Mouse (Mus musculus) natural killer cell, adult 2 months (primary cell): ENCODE measurements around the gene Cd33.

Experiments
- DNase-seq, 2 experiments: peaks; one replicate each; pipeline ENCODE4 v3.0.0; 2022; ENCODE audit warnings: low spot score in 2 of 2

The Cd33 gene

DNA sequence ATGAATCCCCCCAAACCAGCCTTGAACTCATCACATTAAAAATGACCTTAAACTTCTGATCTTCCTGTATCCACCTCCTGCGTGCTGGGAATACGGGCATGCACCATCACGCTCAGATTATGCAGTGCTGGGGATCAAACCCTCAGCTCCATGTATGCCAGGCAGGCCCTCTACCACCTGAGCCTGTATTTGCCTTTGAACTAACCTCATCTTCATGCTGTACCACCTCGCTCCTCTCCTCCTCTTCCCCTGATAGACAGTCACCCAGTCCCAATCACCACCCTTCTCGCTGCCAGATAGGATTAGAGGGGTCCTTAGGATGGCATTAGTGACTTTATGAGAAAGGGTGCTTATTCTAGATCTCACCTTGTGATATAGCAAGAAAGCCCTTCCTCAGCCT lies 29.2 kb downstream of the Cd33 start:
- DNase-seq = no peak

DNA sequence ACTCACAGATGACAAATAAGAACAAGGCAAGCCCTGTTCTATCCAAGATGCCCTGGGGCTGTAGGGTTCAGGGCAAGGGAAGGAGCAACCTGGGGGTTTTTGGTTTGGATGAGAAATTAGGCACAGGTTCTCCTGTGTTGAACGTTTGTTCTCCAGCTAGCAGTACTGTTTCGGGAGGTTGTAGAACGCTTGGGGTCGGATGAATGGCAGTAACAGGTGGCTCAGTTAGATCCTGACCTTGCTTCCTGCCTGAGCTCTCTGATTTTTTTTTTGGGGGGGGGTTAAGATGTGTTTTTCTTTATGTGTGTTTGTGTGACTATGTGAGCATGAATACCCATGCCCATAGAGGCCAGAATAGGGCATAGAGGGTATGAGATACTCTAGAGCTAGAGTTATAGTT lies 31.7 kb downstream of the Cd33 start:
- no peak for DNase-seq

DNA sequence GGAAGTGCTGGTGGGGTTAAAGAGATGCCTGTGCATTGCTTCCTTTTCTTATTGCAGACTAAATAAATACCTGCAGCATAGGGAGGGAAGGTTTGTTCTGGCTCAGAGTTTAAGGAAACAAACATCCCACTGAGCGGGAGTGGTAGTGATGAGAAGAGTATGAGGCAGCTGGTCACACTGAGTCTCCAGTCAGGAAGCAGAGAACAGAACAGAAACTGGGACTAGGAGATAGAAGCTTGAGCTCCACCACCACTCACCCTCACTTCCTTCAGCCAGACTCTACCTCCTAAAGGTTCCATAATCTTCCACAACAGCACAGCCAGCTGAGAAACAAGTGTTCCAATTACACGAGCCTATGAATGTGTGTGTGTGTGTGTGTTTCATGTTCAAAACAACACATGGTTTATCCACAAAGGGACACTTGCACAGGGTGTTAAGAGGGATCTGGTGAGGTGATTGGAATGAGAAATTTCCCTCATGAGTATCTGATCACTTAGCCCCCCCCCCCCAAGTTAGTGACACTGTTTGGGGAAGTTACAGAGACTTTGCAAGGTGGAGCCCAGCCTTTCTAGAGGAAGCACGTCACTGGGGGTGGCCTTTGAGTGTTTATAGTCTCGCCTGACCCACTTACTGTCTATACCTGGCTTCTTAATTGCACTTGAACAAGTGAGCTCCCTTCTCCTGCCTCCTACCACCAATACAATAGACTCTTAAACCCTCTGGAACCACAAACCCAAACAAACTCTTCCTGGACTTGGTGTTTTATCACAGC lies 32.3 kb downstream of the Cd33 start:
- no peak for DNase-seq

DNA sequence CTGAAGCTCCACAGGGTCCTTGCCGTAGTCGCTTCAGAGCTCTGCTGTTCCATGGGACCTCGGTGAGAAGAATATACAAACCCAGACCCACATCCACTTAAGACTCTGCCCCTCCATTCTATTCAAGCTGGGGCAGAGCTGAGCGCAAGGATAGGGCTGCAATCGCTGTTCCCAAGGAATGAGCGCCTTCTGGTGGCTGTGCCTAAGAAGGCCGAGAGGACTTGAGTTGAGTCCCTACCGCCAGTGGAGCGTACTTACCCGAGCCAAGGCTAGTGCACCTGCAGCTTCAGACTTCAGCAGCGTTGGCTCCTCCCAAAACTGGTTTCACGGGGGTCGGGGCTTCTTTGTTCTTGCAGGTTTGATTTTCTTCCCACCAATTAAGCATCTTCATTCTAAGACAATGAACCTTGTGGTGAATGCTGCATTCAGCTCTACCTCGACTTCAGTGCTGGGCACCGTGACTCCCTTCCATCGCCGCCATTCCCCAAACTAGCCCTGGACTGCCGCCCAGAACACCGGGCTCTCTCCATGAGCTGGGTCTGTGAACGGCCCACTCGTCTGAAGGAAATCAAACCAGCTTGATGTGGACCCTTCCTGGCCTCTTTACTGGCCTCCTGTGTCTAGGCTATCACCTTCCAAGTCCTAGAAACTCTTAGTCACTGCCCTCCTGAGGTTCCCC lies 48.7 kb downstream of the Cd33 start:
- DNase-seq = no peak

DNA sequence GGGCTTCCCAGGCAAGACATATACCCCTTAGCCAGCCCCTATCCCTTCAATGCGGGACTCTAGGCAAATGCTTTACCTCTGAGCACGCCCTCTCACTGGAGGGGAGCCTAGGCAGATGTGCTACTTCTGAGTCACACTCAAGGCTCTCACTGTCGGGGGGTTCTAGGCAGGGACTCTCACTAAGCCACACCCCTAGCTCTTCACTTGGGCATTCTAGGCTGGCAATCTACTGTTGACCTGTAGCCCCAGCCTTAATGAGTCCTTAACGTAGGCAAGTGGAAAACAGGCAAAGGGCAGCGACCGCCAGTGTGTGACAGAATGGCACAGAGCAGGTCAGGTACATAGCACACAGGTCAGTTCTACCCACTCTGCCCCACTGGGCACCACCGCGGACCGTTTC lies 53.4 kb downstream of the Cd33 start:
- no peak for DNase-seq

- DNase-seq = no peak
Measured at GRCm38 (mm10) chr7:43490182-43490584, 54.0 kb downstream of the Cd33 start.

GRCm38 (mm10) chr7:43489631-43490125 lies 54.5 kb downstream of the Cd33 start, which contains the start of gene Iglon5:
Gene Iglon5, minus strand, starts transcription at chr7:43490075.
- DNase-seq = no peak

GRCm38 (mm10) chr7:43488646-43489045 lies 55.6 kb downstream of the Cd33 start:
- no peak for DNase-seq

- no peak for DNase-seq
Measured at GRCm38 (mm10) chr7:43483236-43483635, 61.0 kb downstream of the Cd33 start.

DNA sequence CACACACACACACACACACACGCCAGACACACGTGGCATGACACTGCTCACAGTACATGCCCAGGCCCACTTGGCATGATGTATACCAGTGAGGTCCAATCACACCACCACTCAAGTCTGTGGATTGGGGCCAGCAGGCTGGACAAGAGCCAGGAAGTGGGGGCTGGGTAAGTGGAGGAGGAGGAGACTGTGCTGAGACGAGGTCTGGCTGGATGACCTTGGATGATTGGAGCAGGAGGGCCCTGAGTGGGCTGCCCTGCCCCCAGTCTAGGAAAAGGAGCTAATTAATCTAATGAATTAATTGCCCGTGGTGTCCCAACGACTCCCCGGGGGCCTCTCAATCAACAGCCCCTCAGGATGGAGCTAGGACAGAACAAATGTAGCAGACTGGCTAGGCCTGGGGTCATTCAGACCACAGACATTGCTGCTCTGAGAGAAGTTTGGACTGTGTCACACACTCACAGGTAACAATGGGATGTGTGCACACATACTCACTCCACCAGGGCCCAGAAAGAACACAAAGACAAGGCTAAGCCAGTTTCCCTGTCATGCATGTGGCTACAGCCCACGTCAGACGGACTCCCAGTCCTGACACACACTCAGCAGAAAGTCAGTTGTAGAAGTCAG lies 62.0 kb downstream of the Cd33 start:
- DNase-seq = no peak

- no peak for DNase-seq
Measured at GRCm38 (mm10) chr7:43481191-43481590, 63.0 kb downstream of the Cd33 start.

GRCm38 (mm10) chr7:43476376-43476775 lies 67.9 kb downstream of the Cd33 start:
- DNase-seq = no peak

- peak; percentile 47 to 62 for DNase-seq
Measured at GRCm38 (mm10) chr7:43475706-43476105, 68.5 kb downstream of the Cd33 start.
